Mouse (Mus musculus) layer of hippocampus, postnatal 10 days (tissue): ENCODE measurements at regions not wholly inside any gene's neighbourhood (a gene's known extent, or its start where the extent isn't known, plus 50 kb on each side); places are given as distances from the start of the nearest gene placed in this dataset.

Experiments
- DNase-seq, 2 experiments: peaks; one replicate each; pipeline ENCODE4 v3.0.0; 2021; ENCODE audit warnings: low spot score in 2 of 2

GRCm38 (mm10) chr8:12134200-12134599, 144.4 kb upstream of the A230072I06Rik start:
- DNase-seq, result no peak

- peak; percentile 10 to 35 for DNase-seq
Observed at GRCm38 (mm10) chr8:12135392-12136177, 143.0 kb upstream of the A230072I06Rik start.

GRCm38 (mm10) chr8:12136178-12136455, 142.5 kb upstream of the A230072I06Rik start:
- DNase-seq, result peak in 1 of 2 experiments; percentile 25

GRCm38 (mm10) chr8:12137496-12137895, 141.1 kb upstream of the A230072I06Rik start:
- no peak for DNase-seq

GRCm38 (mm10) chr8:12137913-12138312, 140.7 kb upstream of the A230072I06Rik start:
- peak; percentile 12 to 31 for DNase-seq

- no peak for DNase-seq
Observed at GRCm38 (mm10) chr8:12151679-12152078, 126.9 kb upstream of the A230072I06Rik start.

- no peak for DNase-seq
Observed at GRCm38 (mm10) chr8:12152825-12153224, 125.8 kb upstream of the A230072I06Rik start.

GRCm38 (mm10) chr8:12156893-12157292, 121.7 kb upstream of the A230072I06Rik start:
- no peak for DNase-seq

- DNase-seq, result no peak
Observed at GRCm38 (mm10) chr8:12158188-12158587, 120.4 kb upstream of the A230072I06Rik start.

- DNase-seq, result no peak
Observed at GRCm38 (mm10) chr8:12162921-12163705, 115.5 kb upstream of the A230072I06Rik start.

- DNase-seq, result peak; percentile 13 to 30
Observed at GRCm38 (mm10) chr8:12165487-12166152, 113.0 kb upstream of the A230072I06Rik start.

GRCm38 (mm10) chr8:12171788-12172187, 106.8 kb upstream of the A230072I06Rik start:
- no peak for DNase-seq

- DNase-seq, result no peak
Observed at GRCm38 (mm10) chr8:12175496-12175895, 103.1 kb upstream of the A230072I06Rik start.

GRCm38 (mm10) chr8:12184666-12185065, 94.0 kb upstream of the A230072I06Rik start:
- DNase-seq, result no peak

GRCm38 (mm10) chr8:12187366-12187765, 91.3 kb upstream of the A230072I06Rik start:
- DNase-seq, result no peak

GRCm38 (mm10) chr8:12188451-12188850, 90.2 kb upstream of the A230072I06Rik start:
- DNase-seq, result no peak

GRCm38 (mm10) chr8:12188960-12189359, 89.7 kb upstream of the A230072I06Rik start:
- no peak for DNase-seq

- no peak for DNase-seq
Observed at GRCm38 (mm10) chr8:12192006-12192405, 86.6 kb upstream of the A230072I06Rik start.

GRCm38 (mm10) chr8:12205909-12206308, 72.7 kb upstream of the A230072I06Rik start:
- DNase-seq, result no peak

- no peak for DNase-seq
Observed at GRCm38 (mm10) chr8:12207412-12207811, 71.2 kb upstream of the A230072I06Rik start.

GRCm38 (mm10) chr8:12213774-12214173, 64.8 kb upstream of the A230072I06Rik start:
- no peak for DNase-seq
